Mouse (Mus musculus) forebrain, embryonic 12.5 days (tissue): ENCODE measurements around the gene Prpsap1. TPM values are rescaled to one million over a fixed set of nuclear protein-coding genes. Genes with fewer than 3 reads are reported as not detected.
A peak's percentile ranks its signal among the peaks of the same experiment; 100 is the strongest.

Source experiments
- ATAC-seq: fragments of 200-750 bp; cut with Nextera tagmentation; 2 replicates; pipeline ENCODE4 v1.8.0; 2017; ENCODE audit warnings: moderate TSS enrichment; ENCODE audit not compliant: low FRiP score
- H3K27ac ChIP-seq: fragments of 300-500 bp; sonication (generic); 2 replicates; pipeline ENCODE4 v1.5.1; 2016; ENCODE audit warnings: mild to moderate bottlenecking
- H3K27me3 ChIP-seq: fragments of 300-500 bp; sonication (generic); 2 replicates; pipeline ENCODE4 v1.6.1; 2016; ENCODE audit warnings: mild to moderate bottlenecking
- H3K36me3 ChIP-seq: fragments of 300-500 bp; sonication (generic); replicated peaks from 2 replicates; pipeline ENCODE4 v1.6.1; 2016; ENCODE audit warnings: mild to moderate bottlenecking
- H3K4me1 ChIP-seq: fragments of 300-500 bp; sonication (generic); 2 replicates; pipeline ENCODE4 v1.6.1; 2016
- H3K4me2 ChIP-seq: fragments of 300-500 bp; sonication (generic); 2 replicates; pipeline ENCODE4 v1.6.1; 2016; ENCODE audit warnings: mild to moderate bottlenecking, moderate library complexity
- H3K4me3 ChIP-seq: fragments of 300-500 bp; sonication (generic); replicated peaks from 2 replicates; pipeline ENCODE4 v1.5.1; 2016; ENCODE audit warnings: mild to moderate bottlenecking
- H3K9ac ChIP-seq: fragments of 300-500 bp; sonication (generic); 2 replicates; pipeline ENCODE4 v1.6.1; 2016; ENCODE audit warnings: mild to moderate bottlenecking
- H3K9me3 ChIP-seq: fragments of 300-500 bp; sonication (generic); 2 replicates; pipeline ENCODE4 v1.6.1; 2016
- WGBS: fragments of 180-500 bp; shearing (Covaris S2); methylation state at CpG from one replicate; pipeline ENCODE4 v1.1.7; 2016; 5-methylcytosine and 5-hydroxymethylcytosine counted together
- polyA plus RNA-seq: library from polyadenylated mRNA; unstranded; fragments of >200 nt; fragmentation: Nextera tagmentation; extraction: Ambion mirVana; gene quantifications from 2 replicates; pipeline ENCODE4 v1.2.1, GENCODE M21; 2016

Gene Prpsap1
- polyA plus RNA-seq, 1 experiment from 2014 or later = 176 TPM

- WGBS = 74% methylated on average over 5 of the region's 5 CpGs
- H3K4me3 ChIP-seq = peak overlapping the region; percentile 93
- no peak for ATAC-seq
- H3K4me1 ChIP-seq = peaks cover 36% of the 10 kb centered on the region
- H3K27ac ChIP-seq = peak overlapping the region; percentile 53; the same call in 1 of the 2 replicates
- peaks cover 36% of the 10 kb centered on the region for H3K36me3 ChIP-seq
- H3K4me2 ChIP-seq = peak overlapping the region; percentile 88
- no peaks in the 10 kb centered on the region for H3K9me3 ChIP-seq
- H3K9ac ChIP-seq = peak overlapping the region; percentile 46
- H3K27me3 ChIP-seq = peaks cover 8% of the 10 kb centered on the region; the same call in 1 of the 2 replicates
Observed at GRCm38 (mm10) chr11:116435992-116436724, 57.8 kb downstream of the Prpsap1 start.

- Histone ChIP-seq H3K36me3 (peaks cover 36% of the 10 kb centered on the region), H3K4me1 (peaks cover 43% of the 10 kb centered on the region)
- 0 out of 2 replicates have a peak, but pooled peaks have one; percentile 1 for ATAC-seq
Observed at GRCm38 (mm10) chr11:116434967-116435752, 58.8 kb downstream of the Prpsap1 start.

GRCm38 (mm10) chr11:116434287-116434966 lies 59.6 kb downstream of the Prpsap1 start:
- ATAC-seq = peak; percentile 3
- peak overlapping the region; percentile 88 for H3K4me2 ChIP-seq
- H3K9me3 ChIP-seq = no peaks in the 10 kb centered on the region
- H3K4me1 ChIP-seq = peaks cover 43% of the 10 kb centered on the region
- H3K27ac ChIP-seq = peak overlapping the region; percentile 96
- peaks cover 29% of the 10 kb centered on the region for H3K36me3 ChIP-seq
- peaks cover 13% of the 10 kb centered on the region; the same call in 1 of the 2 replicates for H3K27me3 ChIP-seq
- H3K4me3 ChIP-seq = peak overlapping the region; percentile 93
- WGBS = under 1% methylated on average over 53 of the region's 67 CpGs
- H3K9ac ChIP-seq = peak overlapping the region; percentile 98

More at GRCm38 (mm10) chr11:116434967-116435752, 58.8 kb downstream of the Prpsap1 start:
- peak overlapping the region; percentile 96 for H3K27ac ChIP-seq
- H3K9ac ChIP-seq = peak overlapping the region; percentile 98
- H3K27me3 ChIP-seq = peaks cover 13% of the 10 kb centered on the region; the same call in 1 of the 2 replicates
- peak overlapping the region; percentile 88 for H3K4me2 ChIP-seq
- no peaks in the 10 kb centered on the region for H3K9me3 ChIP-seq
- 53% methylated on average over 12 of the region's 12 CpGs for WGBS
- H3K4me3 ChIP-seq = peak overlapping the region; percentile 93

GRCm38 (mm10) chr11:116433356-116434286 lies 60.4 kb downstream of the Prpsap1 start, which contains the start of gene Ubald2:
Gene Ubald2, plus strand, starts transcription at chr11:116434094.
- H3K4me1 ChIP-seq = peaks cover 40% of the 10 kb centered on the region
- ATAC-seq = peak; percentile 99
- 2% methylated on average over 57 of the region's 66 CpGs for WGBS

GRCm38 (mm10) chr11:116432593-116433355 lies 61.2 kb downstream of the Prpsap1 start:
- H3K27me3 ChIP-seq = peaks cover 13% of the 10 kb centered on the region; the same call in 1 of the 2 replicates
- no peak overlapping the region for H3K4me3 ChIP-seq
- H3K4me2 ChIP-seq = no peak overlapping the region
- H3K27ac ChIP-seq = no peak overlapping the region
- no peak overlapping the region for H3K9ac ChIP-seq
- no peaks in the 10 kb centered on the region for H3K9me3 ChIP-seq
- H3K4me1 ChIP-seq = peaks cover 40% of the 10 kb centered on the region
- peaks cover 21% of the 10 kb centered on the region for H3K36me3 ChIP-seq
- WGBS = 65% methylated on average over 8 of the region's 8 CpGs
- ATAC-seq = no peak

More at GRCm38 (mm10) chr11:116433356-116434286, 60.4 kb downstream of the Prpsap1 start, which contains the start of gene Ubald2:
- H3K27ac ChIP-seq = peak within 1 kb of the TSS; percentile 96
- H3K9ac ChIP-seq = peak within 1 kb of the TSS; percentile 98
- H3K4me3 ChIP-seq = peak within 1 kb of the TSS; percentile 93
- no peaks in the 10 kb centered on the region for H3K9me3 ChIP-seq
- H3K27me3 ChIP-seq = peaks cover 13% of the 10 kb centered on the region; the same call in 1 of the 2 replicates
- peaks cover 23% of the 10 kb centered on the region for H3K36me3 ChIP-seq
- peak within 1 kb of the TSS; percentile 88 for H3K4me2 ChIP-seq

GRCm38 (mm10) chr11:116432127-116432526 lies 61.9 kb downstream of the Prpsap1 start:
- Histone ChIP-seq H3K9ac (no peak overlapping the region), H3K36me3 (peaks cover 14% of the 10 kb centered on the region)
- ATAC-seq = no peak

GRCm38 (mm10) chr11:116431428-116432077 lies 62.4 kb downstream of the Prpsap1 start:
- 43% methylated on average over 11 of the region's 11 CpGs for WGBS
- Histone ChIP-seq H3K9ac (no peak overlapping the region), H3K4me1 (peaks cover 28% of the 10 kb centered on the region), H3K9me3 (no peaks in the 10 kb centered on the region), H3K36me3 (peaks cover 9% of the 10 kb centered on the region), H3K27ac (no peak overlapping the region), H3K4me2 (peak overlapping the region; percentile 29; the same call in 1 of the 2 replicates), H3K4me3 (no peak overlapping the region), H3K27me3 (peaks cover 13% of the 10 kb centered on the region; the same call in 1 of the 2 replicates)
- no peak for ATAC-seq

More at GRCm38 (mm10) chr11:116432127-116432526, 61.9 kb downstream of the Prpsap1 start:
- no peak overlapping the region for H3K27ac ChIP-seq
- 56% methylated on average over 6 of the region's 6 CpGs for WGBS
- H3K4me2 ChIP-seq = no peak overlapping the region
- H3K27me3 ChIP-seq = peaks cover 13% of the 10 kb centered on the region; the same call in 1 of the 2 replicates
- no peaks in the 10 kb centered on the region for H3K9me3 ChIP-seq
- peaks cover 33% of the 10 kb centered on the region for H3K4me1 ChIP-seq
- H3K4me3 ChIP-seq = no peak overlapping the region

- peaks cover 2% of the 10 kb centered on the region for H3K36me3 ChIP-seq
- H3K9ac ChIP-seq = no peak overlapping the region
- WGBS = 29% methylated on average over 22 of the region's 22 CpGs
- no peaks in the 10 kb centered on the region for H3K9me3 ChIP-seq
- ATAC-seq = no peak
- peaks cover 13% of the 10 kb centered on the region; the same call in 1 of the 2 replicates for H3K27me3 ChIP-seq
- H3K27ac ChIP-seq = no peak overlapping the region
- peaks cover 21% of the 10 kb centered on the region for H3K4me1 ChIP-seq
- H3K4me2 ChIP-seq = peak overlapping the region; percentile 29; the same call in 1 of the 2 replicates
- H3K4me3 ChIP-seq = no peak overlapping the region
Observed at GRCm38 (mm10) chr11:116430723-116431427, 63.1 kb downstream of the Prpsap1 start.

- ATAC-seq = no peak
- Histone ChIP-seq H3K27me3 (peaks cover 13% of the 10 kb centered on the region; the same call in 1 of the 2 replicates), H3K9ac (no peak overlapping the region), H3K36me3 (no peaks in the 10 kb centered on the region), H3K27ac (no peak overlapping the region), H3K4me1 (peaks cover 12% of the 10 kb centered on the region), H3K4me2 (no peak overlapping the region), H3K4me3 (no peak overlapping the region), H3K9me3 (no peaks in the 10 kb centered on the region)
- 87% methylated on average over 9 of the region's 9 CpGs for WGBS
Observed at GRCm38 (mm10) chr11:116429862-116430613, 64.0 kb downstream of the Prpsap1 start.
